Mouse (Mus musculus): ENCODE data around the gene Hunk.

- TF ChIP-seq GABPA (IDR thresholded peaks at IDR 0.05; ENCODE audit: low read depth, low read length) (no peak), CTCF (IDR thresholded peaks at IDR 0.05 in 2 of 3, conservative IDR thresholded peaks at IDR 0.05 in 1 of 3; ENCODE audit: control insufficient read depth in 1 of 3, insufficient read depth in 1 of 3, low read depth in 2 of 3, low read length in 3 of 3, poor library complexity in 1 of 3, severe bottlenecking in 1 of 3) (no peak), GATA1 (IDR thresholded peaks at IDR 0.05; ENCODE audit: low read depth, low read length) (no peak), POLR2A (IDR thresholded peaks at IDR 0.05; ENCODE audit: control insufficient read depth in 1 of 2, insufficient read depth in 1 of 2, low read depth in 1 of 2, low read length in 2 of 2, poor library complexity in 1 of 2) (no peak), EP300 (IDR thresholded peaks at IDR 0.05; ENCODE audit: low read depth in 1 of 2, low read length in 2 of 2) (no peak), ZMIZ1 (IDR thresholded peaks at IDR 0.05; ENCODE audit: low read depth, low read length) (no peak), SMC3 (IDR thresholded peaks at IDR 0.05; ENCODE audit: low read depth, low read length) (no peak), ZKSCAN1 (IDR thresholded peaks at IDR 0.05; ENCODE audit: low read depth, low read length) (no peak), TAL1 (IDR thresholded peaks at IDR 0.05; ENCODE audit: low read length) (no peak)
These were observed 21.9 kb downstream of the Hunk start for GRCm38 (mm10) chr16:90407541-90408289.

Data from MEL (cell line).